Mouse (Mus musculus) lung, postnatal 0 days (tissue): Measurements from ENCODE around the gene Foxn4.

Source experiments
- CTCF ChIP-seq: IDR thresholded peaks from 2 replicates; pipeline ENCODE4 v1.5.1; 2016; ENCODE audit warnings: antibody characterized with exemption, mild to moderate bottlenecking
- EP300 ChIP-seq: IDR thresholded peaks from 2 replicates; pipeline ENCODE4 v1.6.1; 2016; ENCODE audit warnings: antibody characterized with exemption, mild to moderate bottlenecking, control low read depth

DNA sequence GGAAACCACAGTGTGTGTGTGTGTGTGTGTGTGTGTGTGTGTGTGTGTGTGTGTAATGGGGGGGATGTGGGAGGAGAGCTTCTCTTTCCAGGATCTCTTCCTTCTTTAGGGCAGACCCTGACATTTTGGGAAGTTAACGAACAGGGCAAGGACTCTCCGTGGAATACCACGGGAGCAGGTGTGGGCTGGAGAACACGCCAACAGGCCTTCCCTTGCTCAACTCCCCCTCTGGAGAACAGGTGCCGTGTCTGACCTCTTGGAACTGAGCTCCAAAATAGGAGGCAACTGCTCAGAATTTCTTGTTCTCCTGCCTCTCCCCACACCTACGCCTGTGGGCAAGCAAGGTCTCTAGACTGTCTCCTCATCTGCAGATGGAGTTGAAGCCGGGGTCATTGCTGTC is 4.1 kb downstream of the Foxn4 start:
- TF ChIP-seq CTCF (no peak), EP300 (no peak)
